Mouse (Mus musculus): Measurements from ENCODE around the gene Rora. TPM values are rescaled to one million over a fixed set of nuclear protein-coding genes. Genes with fewer than 3 reads are reported as not detected.
A peak's percentile ranks its signal among the peaks of the same experiment; 100 is the strongest.

Rora gene
- total RNA-seq, 2 experiments from 2014 or later: 68.0 to 81.9 TPM

- intact Hi-C loops (cut with DNase I): no loop called here
- DNase-seq (ENCODE audit: low spot score in 2 of 2): no peak
These were observed 483.8 kb downstream of the Rora start for GRCm38 (mm10) chr9:69137398-69137797.

GRCm38 (mm10) chr9:69140144-69140543, 486.6 kb downstream of the Rora start:
- DNase-seq (ENCODE audit: low spot score in 2 of 2): no peak
- intact Hi-C loops (cut with DNase I): no loop called here

- intact Hi-C loops (cut with DNase I): no loop called here
- DNase-seq (ENCODE audit: low spot score in 2 of 2): no peak
These were observed 488.3 kb downstream of the Rora start for GRCm38 (mm10) chr9:69141859-69142258.

GRCm38 (mm10) chr9:69146937-69147336, 493.4 kb downstream of the Rora start:
- no peak for DNase-seq (ENCODE audit: low spot score in 2 of 2)
- intact Hi-C loops (cut with DNase I): no loop called here

- intact Hi-C loops (cut with DNase I): no loop called here
- peak in 1 of 2 experiments; percentile 37 for DNase-seq (ENCODE audit: low spot score in 2 of 2)
These were observed 496.6 kb downstream of the Rora start for GRCm38 (mm10) chr9:69150224-69150623.

GRCm38 (mm10) chr9:69154684-69155083, 501.1 kb downstream of the Rora start:
- intact Hi-C loops (cut with DNase I): no loop called here
- DNase-seq (ENCODE audit: low spot score in 2 of 2): no peak

GRCm38 (mm10) chr9:69155836-69156595, 502.4 kb downstream of the Rora start:
- intact Hi-C loops (cut with DNase I): no loop called here
- no peak for DNase-seq (ENCODE audit: low spot score in 2 of 2)

GRCm38 (mm10) chr9:69160818-69161217, 507.2 kb downstream of the Rora start:
- no peak for DNase-seq (ENCODE audit: low spot score in 2 of 2)
- intact Hi-C loops (cut with DNase I): no loop called here

GRCm38 (mm10) chr9:69164653-69165052, 511.1 kb downstream of the Rora start:
- intact Hi-C loops (cut with DNase I): no loop called here
- DNase-seq (ENCODE audit: low spot score in 2 of 2): peak in 1 of 2 experiments; percentile 31

- DNase-seq (ENCODE audit: low spot score in 2 of 2): no peak
- intact Hi-C loops (cut with DNase I): no loop called here
These were observed 511.7 kb downstream of the Rora start for GRCm38 (mm10) chr9:69165096-69165836.

GRCm38 (mm10) chr9:69174061-69174460, 520.5 kb downstream of the Rora start:
- intact Hi-C loops (cut with DNase I): no loop called here
- no peak for DNase-seq (ENCODE audit: low spot score in 2 of 2)

GRCm38 (mm10) chr9:69174527-69175116, 521.0 kb downstream of the Rora start:
- DNase-seq (ENCODE audit: low spot score in 2 of 2): no peak
- intact Hi-C loops (cut with DNase I): no loop called here

GRCm38 (mm10) chr9:69176988-69177387, 523.4 kb downstream of the Rora start:
- intact Hi-C loops (cut with DNase I): no loop called here
- no peak for DNase-seq (ENCODE audit: low spot score in 2 of 2)

GRCm38 (mm10) chr9:69179224-69179623, 525.6 kb downstream of the Rora start:
- intact Hi-C loops (cut with DNase I): no loop called here
- DNase-seq (ENCODE audit: low spot score in 2 of 2): no peak

- intact Hi-C loops (cut with DNase I): no loop called here
- DNase-seq (ENCODE audit: low spot score in 2 of 2): no peak
These were observed 527.4 kb downstream of the Rora start for GRCm38 (mm10) chr9:69180961-69181360.

- no peak for DNase-seq (ENCODE audit: low spot score in 2 of 2)
- intact Hi-C loops (cut with DNase I): no loop called here
These were observed 527.8 kb downstream of the Rora start for GRCm38 (mm10) chr9:69181411-69181810.

- intact Hi-C loops (cut with DNase I): no loop called here
- no peak for DNase-seq (ENCODE audit: low spot score in 2 of 2)
These were observed 530.3 kb downstream of the Rora start for GRCm38 (mm10) chr9:69183888-69184287.

GRCm38 (mm10) chr9:69190726-69191125, 537.1 kb downstream of the Rora start:
- intact Hi-C loops (cut with DNase I): no loop called here
- DNase-seq (ENCODE audit: low spot score in 2 of 2): no peak

GRCm38 (mm10) chr9:69192446-69192845, 538.9 kb downstream of the Rora start:
- no peak for DNase-seq (ENCODE audit: low spot score in 2 of 2)
- intact Hi-C loops (cut with DNase I): no loop called here

- no peak for DNase-seq (ENCODE audit: low spot score in 2 of 2)
- intact Hi-C loops (cut with DNase I): no loop called here
These were observed 541.3 kb downstream of the Rora start for GRCm38 (mm10) chr9:69194638-69195605.

Measured in left cerebral cortex, postnatal 25 days (tissue).